ENCODE assay signal across 22 mouse cellular contexts in genomic region chr13:45092816-45093215, GRCm38 (mm10). TPM values are rescaled to one million over a fixed set of nuclear protein-coding genes. Genes with fewer than 3 reads are reported as not detected.
A peak's percentile ranks its signal among the peaks of the same experiment; 100 is the strongest.
DNase-seq lines count a peak whose midpoint lies in the region; ATAC-seq and TF ChIP-seq lines count a peak whose summit lies in the region.
"Had no signal": no experiment of that assay in that cellular context is flagged by ENCODE, and none has a peak within 500 bp of the region (broad histone marks: within the 10 kb centered on the region; RNA-seq: fewer than 3 reads in every experiment).

No protein-coding gene starts in this region.

- no peaks in the 10 kb centered on the region for H3K9me3 ChIP-seq in MEL (replicated peaks; ENCODE audit: insufficient read depth, low read length)
- no peaks in the 10 kb centered on the region for H3K9me3 ChIP-seq in hindbrain, embryonic 16.5 days (ENCODE audit: control insufficient read depth, low read length)
- H3K9me3 ChIP-seq: G1E had no signal

- WGBS in hindbrain, embryonic 16.5 days, result 86% methylated on average over 4 of the region's 4 CpGs

- no peaks in the 10 kb centered on the region for H3K79me2 ChIP-seq in MEL (ENCODE audit: control insufficient read depth, insufficient read depth, low read length, poor library complexity)

- TF ChIP-seq CTCF in MEL (IDR thresholded peaks at IDR 0.05 in 2 of 3, conservative IDR thresholded peaks at IDR 0.05 in 1 of 3; ENCODE audit: control insufficient read depth in 1 of 3, insufficient read depth in 1 of 3, low read depth in 2 of 3, low read length in 3 of 3, poor library complexity in 1 of 3, severe bottlenecking in 1 of 3), result no peak

- no peak overlapping the region for H3K4me3 ChIP-seq in MEL (ENCODE audit: control insufficient read depth in 1 of 2, insufficient read depth in 1 of 2, low read depth in 2 of 2, low read length in 2 of 2)
- H3K4me3 ChIP-seq in hindbrain, embryonic 16.5 days (ENCODE audit: low read length), result no peak overlapping the region

- H3K27ac ChIP-seq in MEL (ENCODE audit: control insufficient read depth, low read depth, low read length), result no peak overlapping the region
- H3K27ac ChIP-seq in hindbrain, embryonic 16.5 days (ENCODE audit: low read depth, low read length), result no peak overlapping the region

- no peak overlapping the region for H3K4me2 ChIP-seq in hindbrain, embryonic 16.5 days (ENCODE audit: low read length)

- no peak for TF ChIP-seq RAD21 in MEL (IDR thresholded peaks at IDR 0.05; ENCODE audit: low read depth, low read length)

- no peak for TF ChIP-seq POLR2A in MEL (IDR thresholded peaks at IDR 0.05; ENCODE audit: control insufficient read depth in 1 of 2, insufficient read depth in 1 of 2, low read depth in 1 of 2, low read length in 2 of 2, poor library complexity in 1 of 2)

- ATAC-seq in megakaryocyte progenitor cell, adult 5-6 weeks (replicated peaks; ENCODE audit: poor library complexity), result 0 out of 2 replicates have a peak, but pooled peaks have one; percentile 26
- no peak for ATAC-seq in hindbrain, embryonic 16.5 days
- ATAC-seq: activated CD4-positive, CD25-positive, alpha-beta regulatory T cell, adult 4 months; CD4-positive, CD25-positive, alpha-beta regulatory T cell, adult 4 months; Patski had no signal

- peak; percentile 1 for DNase-seq in heart, adult 11 months
- DNase-seq in heart, postnatal 25 days (ENCODE audit: low spot score), result no peak
- DNase-seq in MEL (ENCODE audit: low read depth, low spot score), result no peak
- no peak for DNase-seq in kidney, postnatal 14 days
- DNase-seq: adrenal gland, adult 2 months; adrenal gland, adult 8-10 months; adrenal gland, postnatal 10 days; adrenal gland, postnatal 14 days; adrenal gland, postnatal 25 days; adrenal gland, postnatal 36 days; B cell, adult 2 months; cerebellum, adult 11 months; cerebellum, adult 11-12 months; cerebellum, adult 18-20 months; cerebellum, adult 2 months had no signal

- intact Hi-C loops in heart, postnatal 25 days (cut with DNase I), result no loop called here

- TF ChIP-seq EP300 in MEL (IDR thresholded peaks at IDR 0.05; ENCODE audit: low read depth in 1 of 2, low read length in 2 of 2), result peak; percentile 47 to 67; a peak in 3 of 4 replicates

- peaks cover 2 to 9% of the 10 kb centered on the region in 2 experiments for H3K4me1 ChIP-seq in MEL (ENCODE audit: control insufficient read depth in 1 of 2, insufficient read depth in 2 of 2, low read length in 2 of 2)
- H3K4me1 ChIP-seq in hindbrain, embryonic 16.5 days (ENCODE audit: control insufficient read depth, insufficient read depth, low read depth, low read length), result no peaks in the 10 kb centered on the region

- H3K36me3 ChIP-seq in MEL (ENCODE audit: control insufficient read depth in 1 of 2, insufficient read depth in 2 of 2, low read length in 2 of 2), result peaks cover 0 to 16% of the 10 kb centered on the region in 2 experiments; a peak in 2 of 4 replicates
- no peaks in the 10 kb centered on the region for H3K36me3 ChIP-seq in hindbrain, embryonic 16.5 days (ENCODE audit: control insufficient read depth, insufficient read depth, low read length)
- H3K36me3 ChIP-seq: G1E had no signal

- no peak overlapping the region for H3K9ac ChIP-seq in MEL (ENCODE audit: control insufficient read depth, low read depth, low read length, poor library complexity, severe bottlenecking)
- H3K9ac ChIP-seq in hindbrain, embryonic 16.5 days (ENCODE audit: low read depth, low read length), result no peak overlapping the region

- H3K27me3 ChIP-seq in MEL (ENCODE audit: control insufficient read depth in 1 of 2, insufficient read depth in 2 of 2, low read length in 2 of 2), result no peaks in the 10 kb centered on the region
- H3K27me3 ChIP-seq in hindbrain, embryonic 16.5 days (replicated peaks; ENCODE audit: control insufficient read depth, insufficient read depth, low read length), result no peaks in the 10 kb centered on the region
- H3K27me3 ChIP-seq: CH12.LX had no signal

TF ChIP-seq in MEL, 35 proteins besides CTCF, POLR2A, EP300 and RAD21:
- TF ChIP-seq MYC (IDR thresholded peaks at IDR 0.05; ENCODE audit: low read depth, low read length), result no peak
- TF ChIP-seq RCOR1 (IDR thresholded peaks at IDR 0.05; ENCODE audit: low read depth, low read length), result no peak
- TF ChIP-seq SMC3 (IDR thresholded peaks at IDR 0.05; ENCODE audit: low read depth, low read length), result no peak
- no peak for TF ChIP-seq NRF1 (IDR thresholded peaks at IDR 0.05; ENCODE audit: insufficient read depth, low read depth, low read length, poor library complexity, severe bottlenecking)
- TF ChIP-seq BHLHE40 (IDR thresholded peaks at IDR 0.05; ENCODE audit: borderline replicate concordance, low read depth, low read length), result no peak
- no peak for TF ChIP-seq GABPA (IDR thresholded peaks at IDR 0.05; ENCODE audit: low read depth, low read length)
- no peak for TF ChIP-seq NELFE (IDR thresholded peaks at IDR 0.05; ENCODE audit: low read depth, low read length)
- TF ChIP-seq ETS1 (IDR thresholded peaks at IDR 0.05; ENCODE audit: low read depth, low read length), result no peak
- 0 out of 2 replicates have a peak, but pooled peaks have one; percentile 41 for TF ChIP-seq TCF12 (IDR thresholded peaks at IDR 0.05; ENCODE audit: low read depth, low read length)
- peak; percentile 59 for TF ChIP-seq GATA1 (IDR thresholded peaks at IDR 0.05; ENCODE audit: low read depth, low read length)
- no peak for TF ChIP-seq ZNF384 (IDR thresholded peaks at IDR 0.05; ENCODE audit: low read depth, low read length)
- no peak for TF ChIP-seq MAX (IDR thresholded peaks at IDR 0.05; ENCODE audit: low read length)
- TF ChIP-seq E2F4 (IDR thresholded peaks at IDR 0.05; ENCODE audit: borderline replicate concordance, low read depth, low read length), result no peak

RNA-seq across cellular contexts. Expression of gene Gm9817, which starts 14.3 kb away (rescaled TPM):
- under 1 TPM; 0.17 to 0.18 TPM for total RNA-seq in heart, postnatal 25 days (2021)
- total RNA-seq in MEL (2012; rRNA removed), result not detected in 2 replicates
- under 1 TPM in 1 of 2 experiments, not detected in 1; 0.08 TPM for polyA plus RNA-seq in MEL (2012; ENCODE audit: insufficient read depth in 1 of 2, insufficient read length in 2 of 2, low read depth in 1 of 2, low replicate concordance in 2 of 2, missing spikeins in 1 of 2)
- total RNA-seq in megakaryocyte progenitor cell, adult 5-6 weeks (2015), result not detected in 2 replicates
- total RNA-seq in megakaryocyte progenitor cell, adult 5-6 weeks (2017), result not detected in 2 replicates
- 0.06 and 0.11 TPM in 2 replicates for polyA plus RNA-seq in hindbrain, embryonic 16.5 days (2015; fragmentation: Nextera tagmentation; extraction: Ambion mirVana)
- total RNA-seq: adrenal gland, postnatal 14 days; CH12.LX had no signal
- polyA plus RNA-seq: cerebellum, adult 2 months; Patski had no signal
